Mouse (Mus musculus): ENCODE data around the gene Telo2. TPM values are rescaled to one million over a fixed set of nuclear protein-coding genes. Genes with fewer than 3 reads are reported as not detected.

The Telo2 gene
- polyA plus RNA-seq, 1 experiment from 2014 or later: 46.3 TPM

Other genes starting within 250 kb of the Telo2 start
- 1.00 and 1.4 TPM in 2 replicates for gene Igfals, start 250.0 kb downstream of the Telo2 start, polyA plus RNA-seq (2015; fragmentation: Nextera tagmentation; extraction: Ambion mirVana)
- 54.4 and 56.6 TPM in 2 replicates for gene Nubp2, start 229.6 kb downstream of the Telo2 start, polyA plus RNA-seq (2015; fragmentation: Nextera tagmentation; extraction: Ambion mirVana)
- gene Spsb3, start 229.3 kb downstream of the Telo2 start, polyA plus RNA-seq (2015; fragmentation: Nextera tagmentation; extraction: Ambion mirVana): 41.7 and 44.2 TPM in 2 replicates
- gene Eme2, start 220.9 kb downstream of the Telo2 start, polyA plus RNA-seq (2015; fragmentation: Nextera tagmentation; extraction: Ambion mirVana): 28.5 and 30.4 TPM in 2 replicates
- 89.0 and 92.0 TPM in 2 replicates for gene Mrps34, start 220.9 kb downstream of the Telo2 start, polyA plus RNA-seq (2015; fragmentation: Nextera tagmentation; extraction: Ambion mirVana)
- gene Nme3, start 219.5 kb downstream of the Telo2 start, polyA plus RNA-seq (2015; fragmentation: Nextera tagmentation; extraction: Ambion mirVana): 67.1 and 78.5 TPM in 2 replicates
- gene Mapk8ip3, start 179.0 kb downstream of the Telo2 start, polyA plus RNA-seq (2015; fragmentation: Nextera tagmentation; extraction: Ambion mirVana): 24.0 and 27.6 TPM in 2 replicates
- 186 and 189 TPM in 2 replicates for gene Jpt2, start 155.3 kb downstream of the Telo2 start, polyA plus RNA-seq (2015; fragmentation: Nextera tagmentation; extraction: Ambion mirVana)
- gene Cramp1l, start 100.2 kb downstream of the Telo2 start, polyA plus RNA-seq (2015; fragmentation: Nextera tagmentation; extraction: Ambion mirVana): 6.3 and 7.6 TPM in 2 replicates
- gene Ift140, start 99.9 kb downstream of the Telo2 start, polyA plus RNA-seq (2015; fragmentation: Nextera tagmentation; extraction: Ambion mirVana): 17.0 and 18.1 TPM in 2 replicates
- gene Tmem204, start 32.4 kb downstream of the Telo2 start, polyA plus RNA-seq (2015; fragmentation: Nextera tagmentation; extraction: Ambion mirVana): 88.2 and 93.2 TPM in 2 replicates
- gene Ptx4, start 4.8 kb upstream of the Telo2 start, polyA plus RNA-seq (2015; fragmentation: Nextera tagmentation; extraction: Ambion mirVana): 0.14 TPM in 1 of 2 replicates, not detected in the other
- gene Clcn7, start 17.4 kb upstream of the Telo2 start, polyA plus RNA-seq (2015; fragmentation: Nextera tagmentation; extraction: Ambion mirVana): 21.4 and 22.4 TPM in 2 replicates
- 0.44 and 0.50 TPM in 2 replicates for gene Ccdc154, start 46.5 kb upstream of the Telo2 start, polyA plus RNA-seq (2015; fragmentation: Nextera tagmentation; extraction: Ambion mirVana)
- gene Gm38655, start 59.5 kb upstream of the Telo2 start, polyA plus RNA-seq (2015; fragmentation: Nextera tagmentation; extraction: Ambion mirVana): 9.0 and 10.3 TPM in 2 replicates
- gene BC003965, start 68.6 kb upstream of the Telo2 start, polyA plus RNA-seq (2015; fragmentation: Nextera tagmentation; extraction: Ambion mirVana): 32.1 and 33.0 TPM in 2 replicates
- gene Unkl, start 72.4 kb upstream of the Telo2 start, polyA plus RNA-seq (2015; fragmentation: Nextera tagmentation; extraction: Ambion mirVana): 8.6 and 8.8 TPM in 2 replicates
- gene Gnptg, start 124.2 kb upstream of the Telo2 start, polyA plus RNA-seq (2015; fragmentation: Nextera tagmentation; extraction: Ambion mirVana): 43.3 and 47.2 TPM in 2 replicates
- 45.9 and 46.4 TPM in 2 replicates for gene Tsr3, start 124.2 kb upstream of the Telo2 start, polyA plus RNA-seq (2015; fragmentation: Nextera tagmentation; extraction: Ambion mirVana)
- gene Baiap3, start 140.4 kb upstream of the Telo2 start, polyA plus RNA-seq (2015; fragmentation: Nextera tagmentation; extraction: Ambion mirVana): 0.91 and 1.2 TPM in 2 replicates
- 698 TPM in 2 replicates for gene Ube2i, start 158.7 kb upstream of the Telo2 start, polyA plus RNA-seq (2015; fragmentation: Nextera tagmentation; extraction: Ambion mirVana)
- gene Prss34, start 182.4 kb upstream of the Telo2 start, polyA plus RNA-seq (2015; fragmentation: Nextera tagmentation; extraction: Ambion mirVana): 0.80 and 1.3 TPM in 2 replicates
- not detected in 2 replicates for gene Prss28, start 192.7 kb upstream of the Telo2 start, polyA plus RNA-seq (2015; fragmentation: Nextera tagmentation; extraction: Ambion mirVana)
- not detected in 2 replicates for gene Prss29, start 202.7 kb upstream of the Telo2 start, polyA plus RNA-seq (2015; fragmentation: Nextera tagmentation; extraction: Ambion mirVana)
- gene Tpsab1, start 229.6 kb upstream of the Telo2 start, polyA plus RNA-seq (2015; fragmentation: Nextera tagmentation; extraction: Ambion mirVana): 0.19 and 0.24 TPM in 2 replicates

Measured in lung, embryonic 15.5 days (tissue).